ENCODE assay signal across 10 mouse cellular contexts in genomic region chr12:32015268-32015769, GRCm38 (mm10). TPM values are rescaled to one million over a fixed set of nuclear protein-coding genes. Genes with fewer than 3 reads are reported as not detected.
DNase-seq lines count a peak whose midpoint lies in the region; ATAC-seq and TF ChIP-seq lines count a peak whose summit lies in the region.
"Had no signal": no experiment of that assay in that cellular context is flagged by ENCODE, and none has a peak within 500 bp of the region (broad histone marks: within the 10 kb centered on the region; RNA-seq: fewer than 3 reads in every experiment).

No protein-coding gene starts in this region.

- DNase-seq in liver, embryonic 13.5 days = no peak
- no peak for DNase-seq in liver, postnatal 0 days
- DNase-seq in embryo, embryonic 10 days (ENCODE audit: low spot score) = peak; percentile 15
- peak; percentile 43 for DNase-seq in induced T-regulatory cell, adult 2 months (ENCODE audit: low read depth)
- peak; percentile 34 for DNase-seq in retina, postnatal 1 day
- no peak for DNase-seq in heart, embryonic 10.5 days (ENCODE audit: low spot score)
- DNase-seq in ovary, postnatal 10 days (ENCODE audit: low spot score) = no peak
- no peak for DNase-seq in T-cell, adult 2 months (ENCODE audit: low spot score)
- DNase-seq: lung, embryonic 14.5 days had no signal

- ATAC-seq in liver, embryonic 13.5 days (ENCODE audit: low read depth) = no peak
- ATAC-seq in liver, postnatal 0 days = no peak

- WGBS in liver, embryonic 13.5 days (ENCODE audit: insufficient replicate concordance) = 79% methylated on average over 6 of the region's 6 CpGs
- 65% methylated on average over 6 of the region's 6 CpGs for WGBS in liver, postnatal 0 days (ENCODE audit: insufficient replicate concordance)
- WGBS in heart, embryonic 10.5 days = 60% methylated on average over 6 of the region's 6 CpGs

- H3K4me1 ChIP-seq in liver, embryonic 13.5 days (replicated peaks) = peaks cover 78% of the 10 kb centered on the region
- H3K4me1 ChIP-seq in liver, postnatal 0 days (ENCODE audit: insufficient read depth) = peaks cover 27% of the 10 kb centered on the region
- peaks cover 19% of the 10 kb centered on the region for H3K4me1 ChIP-seq in heart, embryonic 10.5 days

- H3K4me2 ChIP-seq in liver, embryonic 13.5 days = no peak overlapping the region
- H3K4me2 ChIP-seq in liver, postnatal 0 days (ENCODE audit: low read depth, low read length) = no peak overlapping the region
- H3K4me2 ChIP-seq: heart, embryonic 13.5 days; lung, embryonic 14.5 days had no signal

- H3K36me3 ChIP-seq in liver, embryonic 13.5 days = peaks cover 23% of the 10 kb centered on the region
- H3K36me3 ChIP-seq in liver, postnatal 0 days (replicated peaks; ENCODE audit: insufficient read depth, low read length) = 0 out of 2 replicates have a peak, but pooled peaks cover 2% of the 10 kb centered on the region
- no peaks in the 10 kb centered on the region for H3K36me3 ChIP-seq in heart, embryonic 10.5 days
- H3K36me3 ChIP-seq: heart, embryonic 13.5 days had no signal

- TF ChIP-seq CTCF in liver, postnatal 0 days (IDR thresholded peaks at IDR 0.05; ENCODE audit: low read depth) = no peak

- H3K9me3 ChIP-seq in liver, embryonic 13.5 days (replicated peaks) = no peaks in the 10 kb centered on the region
- no peaks in the 10 kb centered on the region for H3K9me3 ChIP-seq in liver, postnatal 0 days (ENCODE audit: low read length)
- no peaks in the 10 kb centered on the region for H3K9me3 ChIP-seq in heart, embryonic 10.5 days

- H3K9ac ChIP-seq in liver, embryonic 13.5 days = no peak overlapping the region
- no peak overlapping the region for H3K9ac ChIP-seq in liver, postnatal 0 days (replicated peaks)
- H3K9ac ChIP-seq: heart, embryonic 13.5 days; lung, embryonic 14.5 days had no signal

- no peaks in the 10 kb centered on the region for H3K27me3 ChIP-seq in liver, embryonic 13.5 days
- no peaks in the 10 kb centered on the region for H3K27me3 ChIP-seq in liver, postnatal 0 days (ENCODE audit: insufficient read depth, low read length)
- H3K27me3 ChIP-seq in heart, embryonic 10.5 days (ENCODE audit: insufficient read depth, poor library complexity, severe bottlenecking) = no peaks in the 10 kb centered on the region
- H3K27me3 ChIP-seq: heart, embryonic 13.5 days had no signal

- peak overlapping the region; percentile 29; the same call in 1 of the 2 replicates for H3K27ac ChIP-seq in liver, embryonic 13.5 days
- no peak overlapping the region for H3K27ac ChIP-seq in liver, postnatal 0 days (ENCODE audit: low read depth)
- no peak overlapping the region for H3K27ac ChIP-seq in heart, embryonic 10.5 days
- H3K27ac ChIP-seq: heart, embryonic 13.5 days had no signal

- no peak for TF ChIP-seq EP300 in liver, postnatal 0 days (IDR thresholded peaks at IDR 0.05; ENCODE audit: low read depth)

- no peak overlapping the region for H3K4me3 ChIP-seq in liver, embryonic 13.5 days (replicated peaks)
- H3K4me3 ChIP-seq in liver, postnatal 0 days (ENCODE audit: low read depth, low read length) = no peak overlapping the region
- no peak overlapping the region for H3K4me3 ChIP-seq in heart, embryonic 10.5 days
- H3K4me3 ChIP-seq: heart, embryonic 13.5 days had no signal

RNA-seq across cellular contexts. Expression of gene Prkar2b, which starts 45.8 kb away (rescaled TPM):
- 79.3 and 94.6 TPM in 2 replicates for polyA plus RNA-seq in liver, embryonic 13.5 days (2015; fragmentation: Nextera tagmentation; extraction: Ambion mirVana)
- polyA plus RNA-seq in liver, postnatal 0 days (2015; fragmentation: Nextera tagmentation; extraction: Ambion mirVana) = 34.0 and 34.6 TPM in 2 replicates
- polyA plus RNA-seq in heart, embryonic 10.5 days (2016; fragmentation: Nextera tagmentation; extraction: Ambion mirVana) = 18.9 and 28.2 TPM in 2 replicates

Comparison
In these comparisons a context has a peak if more than half of its experiments do, and no peak if none do; other contexts are left out.
1. DNase-seq: peak in embryo, embryonic 10 days (single experiment), induced T-regulatory cell, adult 2 months (single experiment) and retina, postnatal 1 day (single experiment); none in liver, embryonic 13.5 days (single experiment), liver, postnatal 0 days (single experiment), heart, embryonic 10.5 days (single experiment), ovary, postnatal 10 days (single experiment) and T-cell, adult 2 months (single experiment).